Comparison of ENCODE assay signal across 12 mouse cellular contexts in the genomic region with DNA sequence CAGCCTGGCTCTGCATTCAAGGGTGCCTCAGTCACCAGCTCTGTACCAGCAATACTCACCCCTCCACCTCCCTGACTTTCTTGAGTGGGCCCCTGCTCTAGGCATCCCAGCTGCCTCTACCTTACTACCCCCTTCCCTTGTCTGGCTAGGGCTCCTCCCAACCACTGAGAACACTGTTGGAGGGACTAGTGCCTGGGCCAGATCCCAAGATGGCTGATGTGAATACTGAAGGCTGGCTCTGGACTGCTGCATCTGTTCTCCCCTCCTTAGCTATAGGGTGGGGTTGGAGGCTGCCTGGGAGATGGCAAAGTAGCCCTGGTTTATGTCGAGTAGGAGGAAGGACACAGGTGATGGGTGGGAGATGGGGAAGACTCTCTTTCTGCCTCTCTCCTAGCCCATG.
"Had no signal": no experiment of that assay in that cellular context is flagged by ENCODE, and none has a peak within 500 bp of the region (broad histone marks: within the 10 kb centered on the region; RNA-seq: fewer than 3 reads in every experiment).

No protein-coding gene starts in this region.

- ATAC-seq: lung, postnatal 0 days; midbrain, embryonic 13.5 days had no signal

- H3K27ac ChIP-seq: kidney, postnatal 0 days; limb, embryonic 13.5 days; liver, embryonic 15.5 days; midbrain, embryonic 13.5 days; stomach, postnatal 0 days had no signal

- H3K4me3 ChIP-seq: limb, embryonic 13.5 days; liver, embryonic 15.5 days; midbrain, embryonic 13.5 days had no signal

- DNase-seq: kidney, adult 9 months; kidney, postnatal 36 days; layer of hippocampus, adult 9-11 months; lung, adult 2 months; lung, postnatal 36 days; thymus, postnatal 4 days had no signal
